Mouse (Mus musculus) heart, postnatal 25 days (tissue): ENCODE measurements around the gene Gm20388. TPM values are rescaled to one million over a fixed set of nuclear protein-coding genes. Genes with fewer than 3 reads are reported as not detected.
A peak's percentile ranks its signal among the peaks of the same experiment; 100 is the strongest.

Source experiments
- DNase-seq: peaks from one replicate; pipeline ENCODE4 v3.0.0; 2022; ENCODE audit warnings: low spot score
- intact Hi-C: fragments of 180-260 bp; cut with DNase I; formaldehyde crosslinking; loops from one replicate; pipeline ENCODE4 v1.15.1; 2025
- total RNA-seq, 2 experiments: library from RNA; stranded (reverse); gene quantifications; 2 replicates each; pipeline ENCODE4 v1.2.3; 2021

Gm20388 gene
- total RNA-seq, 2 experiments from 2014 or later: 2.7 TPM; not detected in 1

GRCm38 (mm10) chr8:120230081-120230480 lies 319.4 kb downstream of the Gm20388 start:
- DNase-seq: no peak
- intact Hi-C loops: loop anchor here (5.0 kb wide), 2 partner anchors 42 to 48 kb away; no protein-coding TSS in a partner anchor

GRCm38 (mm10) chr8:120230715-120231614 lies 320.3 kb downstream of the Gm20388 start:
- DNase-seq: no peak
- intact Hi-C loops: loop anchor here (5.0 kb wide), 2 partner anchors 41 to 49 kb away; no protein-coding TSS in a partner anchor

- no peak for DNase-seq
- intact Hi-C loops: loop anchor here (5.0 kb wide), 2 partner anchors 40 to 50 kb away; no protein-coding TSS in a partner anchor
Observed at GRCm38 (mm10) chr8:120231870-120232269, 321.2 kb downstream of the Gm20388 start.

DNA sequence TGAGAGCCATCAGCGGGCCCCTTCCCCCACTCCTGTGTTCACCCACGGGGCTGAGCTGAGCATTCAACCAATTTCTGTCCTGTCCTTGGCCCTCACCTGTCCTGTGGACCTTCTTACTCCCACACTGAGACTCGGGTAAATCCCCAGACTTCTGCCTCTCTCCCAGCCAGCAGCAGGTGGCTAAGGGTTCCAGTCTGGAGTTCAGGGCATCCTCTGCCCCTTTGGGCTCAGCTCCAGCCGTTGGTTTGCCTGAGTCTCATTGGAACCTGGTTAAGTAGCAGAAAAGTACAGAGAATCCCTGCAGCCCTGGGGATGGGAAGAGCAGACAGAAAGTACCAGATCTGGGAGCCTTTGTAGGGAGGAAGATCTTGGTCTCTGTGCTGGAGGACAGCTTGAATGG lies 321.8 kb downstream of the Gm20388 start:
- intact Hi-C loops: loop anchor here (5.0 kb wide), 2 partner anchors 40 to 50 kb away; no protein-coding TSS in a partner anchor

DNA sequence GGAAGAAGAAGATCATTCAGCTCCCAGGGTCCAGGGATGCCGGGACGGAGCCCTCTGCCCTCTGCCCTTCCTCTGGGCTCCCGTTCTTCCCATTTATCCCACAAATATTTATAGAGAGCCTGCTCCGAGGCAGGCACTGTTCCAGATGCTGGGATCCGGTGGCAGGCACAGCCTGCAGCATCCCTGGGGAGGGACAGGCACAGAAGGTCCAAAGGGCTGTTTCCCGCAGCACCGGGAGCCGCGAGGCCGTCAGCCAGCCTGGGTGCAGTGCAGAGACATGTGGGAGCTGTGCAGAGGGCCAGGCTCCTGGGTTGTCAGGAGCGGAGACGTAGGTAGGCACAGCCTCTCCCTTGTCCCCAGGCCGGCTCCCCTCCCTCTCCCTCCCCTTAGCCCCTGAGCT lies 322.3 kb downstream of the Gm20388 start:
- DNase-seq: no peak
- intact Hi-C loops: loop anchor here (5.0 kb wide), 2 partner anchors 39 to 51 kb away; no protein-coding TSS in a partner anchor

More for the DNA sequence above, 321.8 kb downstream of the Gm20388 start:
- no peak for DNase-seq

GRCm38 (mm10) chr8:120234457-120234856 lies 323.8 kb downstream of the Gm20388 start:
- DNase-seq: no peak

GRCm38 (mm10) chr8:120234866-120235265 lies 324.2 kb downstream of the Gm20388 start:
- no peak for DNase-seq
- intact Hi-C loops: loop anchor here (5.0 kb wide), 2 partner anchors 37 to 53 kb away; no protein-coding TSS in a partner anchor

More at GRCm38 (mm10) chr8:120234457-120234856, 323.8 kb downstream of the Gm20388 start:
- intact Hi-C loops: loop anchor here (5.0 kb wide), 2 partner anchors 38 to 52 kb away; no protein-coding TSS in a partner anchor

DNA sequence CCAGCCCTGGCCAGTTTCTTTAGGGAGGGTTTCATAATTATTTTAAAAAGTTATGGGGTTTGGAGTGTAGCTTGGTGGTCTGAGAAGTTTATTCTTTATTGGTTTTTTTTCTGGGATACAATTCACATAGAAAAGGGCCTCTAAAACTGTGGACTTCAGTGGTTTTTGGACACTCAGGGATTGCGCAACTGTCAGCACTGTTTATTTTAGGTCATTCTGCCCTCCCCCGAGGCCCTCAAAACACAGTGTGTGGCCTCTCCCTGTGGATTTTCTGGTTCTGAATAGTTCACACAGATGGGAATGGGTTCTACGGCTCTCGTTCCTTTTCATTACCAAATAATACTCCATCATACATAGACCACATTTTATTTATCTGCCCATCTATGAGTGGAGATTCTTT lies 332.6 kb downstream of the Gm20388 start:
- DNase-seq: no peak

DNA sequence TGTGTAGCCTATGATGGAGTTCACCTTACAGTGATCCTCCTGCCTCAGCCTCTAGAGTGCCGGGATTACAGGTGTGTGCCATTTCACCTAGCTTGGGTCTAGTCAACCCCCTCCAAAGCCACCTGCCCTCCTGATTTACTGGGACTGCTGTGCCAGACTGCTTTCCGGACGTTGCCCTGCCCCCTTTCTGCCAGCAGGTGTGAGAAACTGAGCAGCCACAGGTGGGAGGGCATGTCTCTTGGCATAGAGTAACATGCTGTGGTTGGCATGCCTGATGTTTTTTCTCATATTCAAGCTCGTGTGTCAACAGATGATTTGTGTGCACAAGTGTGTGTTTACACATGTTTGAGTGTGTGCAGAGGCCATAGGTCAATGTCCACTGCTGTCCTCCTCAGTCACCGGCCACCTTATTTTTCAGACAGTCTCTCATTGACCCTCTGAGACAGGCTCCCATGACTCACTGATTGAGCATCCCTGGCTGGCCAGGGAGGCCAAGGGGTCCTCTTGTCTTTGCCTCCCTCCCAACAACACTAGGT lies 333.3 kb downstream of the Gm20388 start:
- intact Hi-C loops: no loop called here
- DNase-seq: no peak

More for the DNA sequence above, 332.6 kb downstream of the Gm20388 start:
- intact Hi-C loops: no loop called here

- intact Hi-C loops: no loop called here
- DNase-seq: no peak
Observed at GRCm38 (mm10) chr8:120244553-120244952, 333.9 kb downstream of the Gm20388 start.

GRCm38 (mm10) chr8:120247618-120248017 lies 337.0 kb downstream of the Gm20388 start:
- intact Hi-C loops: no loop called here

GRCm38 (mm10) chr8:120248031-120248430 lies 337.4 kb downstream of the Gm20388 start:
- DNase-seq: no peak
- intact Hi-C loops: no loop called here

More at GRCm38 (mm10) chr8:120247618-120248017, 337.0 kb downstream of the Gm20388 start:
- DNase-seq: no peak

GRCm38 (mm10) chr8:120248451-120248850 lies 337.8 kb downstream of the Gm20388 start:
- no peak for DNase-seq
- intact Hi-C loops: no loop called here

DNA sequence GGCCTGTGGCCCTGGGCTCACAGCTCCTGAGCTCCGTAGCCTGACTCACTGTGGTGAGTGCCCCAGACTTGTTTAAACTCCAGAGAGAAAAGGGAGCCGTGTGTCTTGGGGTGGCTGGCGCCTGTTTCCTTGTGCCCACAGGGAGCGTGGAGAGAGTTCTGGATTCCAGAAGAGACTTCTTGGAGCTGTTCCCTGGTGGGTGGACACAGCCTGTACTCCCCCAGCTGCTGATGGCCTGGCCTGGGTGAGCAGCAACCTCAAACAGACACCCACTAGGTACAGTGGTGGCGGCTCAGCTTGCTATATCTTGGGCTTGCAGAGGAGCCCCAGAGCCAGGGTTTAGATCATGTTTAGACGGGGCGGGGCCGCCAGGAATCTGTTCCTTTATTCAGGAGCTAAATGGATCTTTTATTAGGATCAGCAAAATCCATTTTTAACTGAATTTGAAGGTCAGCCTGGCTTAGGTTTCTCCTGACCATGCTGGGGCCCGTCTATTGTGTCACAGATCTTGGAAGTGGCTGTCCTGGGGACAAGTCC lies 339.2 kb downstream of the Gm20388 start:
- intact Hi-C loops: no loop called here
- DNase-seq: no peak

GRCm38 (mm10) chr8:120250750-120251410 lies 340.2 kb downstream of the Gm20388 start:
- no peak for DNase-seq
- intact Hi-C loops: no loop called here

DNA sequence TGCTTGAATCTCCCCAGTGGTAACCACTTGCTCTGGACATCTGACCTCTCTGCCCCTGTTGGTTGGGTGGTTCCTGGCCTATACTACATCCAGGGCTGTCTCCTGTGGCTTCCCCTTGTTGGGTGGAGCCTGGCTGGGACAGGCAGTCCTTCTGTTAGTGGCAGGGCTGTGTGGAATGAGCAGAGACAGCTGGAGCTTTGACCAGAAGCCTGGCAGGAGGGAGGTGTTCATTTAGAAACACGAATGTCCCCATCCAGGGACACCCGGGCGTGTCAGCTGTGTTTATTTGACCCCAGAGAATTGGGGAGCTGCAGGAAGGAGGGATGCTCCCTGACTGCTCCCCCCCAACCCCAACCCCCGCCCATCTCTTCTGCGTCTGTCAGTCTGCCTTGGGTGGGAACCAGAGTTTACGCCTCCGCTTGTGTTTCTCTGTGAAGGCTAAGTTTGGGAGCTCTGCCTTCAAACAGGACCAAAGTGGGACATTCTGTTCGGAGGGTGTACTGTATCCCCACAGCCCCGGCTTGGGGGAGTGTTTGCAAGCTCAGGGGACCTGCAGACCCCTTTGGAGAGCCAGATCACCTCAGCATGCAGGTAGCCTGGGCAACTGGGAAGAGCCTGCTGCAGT lies 340.9 kb downstream of the Gm20388 start:
- no peak for DNase-seq
- intact Hi-C loops: no loop called here

GRCm38 (mm10) chr8:120253626-120254025 lies 343.0 kb downstream of the Gm20388 start:
- DNase-seq: no peak
- intact Hi-C loops: no loop called here

- intact Hi-C loops: no loop called here
- DNase-seq: no peak
Observed at GRCm38 (mm10) chr8:120255406-120255987, 344.9 kb downstream of the Gm20388 start.

DNA sequence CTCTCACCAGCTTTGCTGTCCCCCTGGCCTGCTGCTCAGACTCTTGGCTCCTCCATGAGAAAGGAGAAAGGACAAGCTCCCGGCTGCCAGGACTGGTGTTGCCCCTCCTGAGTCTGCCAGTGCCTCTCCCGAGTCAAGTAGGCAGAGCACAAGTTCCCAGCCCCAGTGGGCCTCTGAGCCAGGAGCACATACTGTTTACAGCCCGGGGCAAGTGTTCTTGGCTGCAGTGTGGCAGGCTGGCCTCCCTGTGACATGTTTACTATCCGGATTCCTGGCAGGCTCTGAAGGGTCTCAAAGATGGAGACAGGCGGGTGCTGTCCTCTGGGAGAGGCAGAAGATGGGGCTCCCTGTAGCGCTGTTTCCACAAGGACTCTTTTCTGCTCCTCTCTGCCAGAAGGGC lies 346.3 kb downstream of the Gm20388 start:
- DNase-seq: peak; percentile 50
- intact Hi-C loops: no loop called here
